Mouse (Mus musculus): ENCODE measurements at regions not wholly inside any gene's neighbourhood (a gene's known extent, or its start where the extent isn't known, plus 50 kb on each side); places are given as distances from the start of the nearest gene placed in this dataset.

- TF ChIP-seq CTCF (conservative IDR thresholded peaks at IDR 0.05; ENCODE audit: insufficient read depth, insufficient read length, low read depth, low read length) (no peak), POLR2A (IDR thresholded peaks at IDR 0.05; ENCODE audit: low read depth, low read length) (no peak)
Measured at GRCm38 (mm10) chr5:17176771-17177170, 196.2 kb upstream of the Speer4f2 start.
